Comparison of ENCODE assay signal across 18 mouse cellular contexts in the genomic region with DNA sequence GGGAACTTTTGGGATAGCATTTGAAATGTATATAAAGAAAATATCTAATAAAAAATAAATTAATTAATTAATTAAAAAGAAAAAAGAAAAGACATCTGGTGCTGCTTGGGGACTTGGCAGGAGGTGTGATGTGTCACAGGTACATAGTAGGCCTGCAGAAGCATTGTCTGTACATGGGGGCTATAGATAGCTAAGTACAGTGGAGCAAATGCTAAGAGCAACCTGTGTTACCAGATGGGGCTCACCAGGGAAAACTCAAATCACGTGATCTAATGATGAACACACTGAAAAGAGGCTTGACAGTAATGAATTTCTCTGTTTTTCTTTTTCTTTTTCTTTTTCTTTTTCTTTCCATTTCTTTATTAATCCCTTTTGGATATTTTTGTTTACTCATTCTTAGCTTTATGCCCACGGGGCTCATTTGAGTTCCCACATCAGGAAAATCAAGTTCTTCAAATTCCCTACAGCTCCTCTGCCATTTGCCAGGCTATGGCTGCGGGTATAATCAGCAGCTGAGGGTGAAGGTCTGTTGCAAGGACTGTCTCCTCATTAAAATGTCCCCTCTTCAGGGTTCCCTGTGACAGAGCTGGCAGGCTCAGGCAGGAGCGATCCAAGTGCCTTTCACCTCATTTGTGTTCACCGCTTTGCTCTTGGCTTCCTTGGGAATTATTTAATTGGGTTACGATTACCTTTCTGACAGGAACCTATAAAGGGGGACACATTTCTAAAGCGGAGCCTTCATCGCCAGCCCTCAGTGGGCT.
DNase-seq lines count a peak whose midpoint lies in the region; ATAC-seq and TF ChIP-seq lines count a peak whose summit lies in the region.
"Had no signal": no experiment of that assay in that cellular context is flagged by ENCODE, and none has a peak within 500 bp of the region (broad histone marks: within the 10 kb centered on the region; RNA-seq: fewer than 3 reads in every experiment).

No protein-coding gene starts in this region.

- no peaks in the 10 kb centered on the region for H3K9me3 ChIP-seq in hindbrain, embryonic 16.5 days (ENCODE audit: control insufficient read depth, low read length)
- no peaks in the 10 kb centered on the region for H3K9me3 ChIP-seq in hindbrain, embryonic 14.5 days (ENCODE audit: control insufficient read depth, low read length)
- H3K9me3 ChIP-seq in forebrain, embryonic 16.5 days (ENCODE audit: control insufficient read depth, low read length): no peaks in the 10 kb centered on the region
- H3K9me3 ChIP-seq: stomach, embryonic 15.5 days had no signal

- H3K27me3 ChIP-seq in hindbrain, embryonic 16.5 days (replicated peaks; ENCODE audit: control insufficient read depth, insufficient read depth, low read length): no peaks in the 10 kb centered on the region
- no peaks in the 10 kb centered on the region for H3K27me3 ChIP-seq in hindbrain, embryonic 14.5 days (ENCODE audit: control insufficient read depth, insufficient read depth, low read length)
- H3K27me3 ChIP-seq in forebrain, embryonic 16.5 days (replicated peaks; ENCODE audit: control insufficient read depth, insufficient read depth, low read length): no peaks in the 10 kb centered on the region
- H3K27me3 ChIP-seq: stomach, embryonic 15.5 days had no signal

- H3K4me1 ChIP-seq in hindbrain, embryonic 16.5 days (ENCODE audit: control insufficient read depth, insufficient read depth, low read depth, low read length): no peaks in the 10 kb centered on the region
- H3K4me1 ChIP-seq in hindbrain, embryonic 14.5 days (replicated peaks; ENCODE audit: control insufficient read depth, insufficient read depth, low read length): peaks cover 6% of the 10 kb centered on the region
- H3K4me1 ChIP-seq in forebrain, embryonic 16.5 days (replicated peaks; ENCODE audit: control insufficient read depth, insufficient read depth, low read length): peaks cover 5% of the 10 kb centered on the region
- H3K4me1 ChIP-seq: stomach, embryonic 15.5 days had no signal

- peak; percentile 43 to 52 for DNase-seq in cerebellum, postnatal 10 days
- DNase-seq in cerebellum, adult 18-20 months: no peak
- DNase-seq in hindbrain, embryonic 14.5 days (ENCODE audit: low spot score): no peak
- peak; percentile 85 for DNase-seq in brain, embryonic 14.5 days (ENCODE audit: low read depth)
- no peak for DNase-seq in frontal cortex, postnatal 25 days (ENCODE audit: low spot score in 2 of 2)
- DNase-seq: B cell, adult 2 months; cerebellum, adult 11-12 months; gastrocnemius, postnatal 36 days; layer of hippocampus, postnatal 36 days; left cerebral cortex, postnatal 4 days; lung, adult 18-20 months; thymus, adult 2 months had no signal

- ATAC-seq in hindbrain, embryonic 16.5 days: peak; percentile 69
- ATAC-seq in hindbrain, embryonic 14.5 days (ENCODE audit: low FRiP score): no peak
- peak; percentile 92 for ATAC-seq in forebrain, embryonic 16.5 days
- ATAC-seq: inflammation-experienced regulatory T-cells, adult 6 months had no signal

- no peak overlapping the region for H3K4me2 ChIP-seq in hindbrain, embryonic 16.5 days (ENCODE audit: low read length)
- H3K4me2 ChIP-seq in hindbrain, embryonic 14.5 days (replicated peaks): no peak overlapping the region
- H3K4me2 ChIP-seq in forebrain, embryonic 16.5 days (ENCODE audit: low read length): no peak overlapping the region
- H3K4me2 ChIP-seq: heart, embryonic 11.5 days; stomach, embryonic 15.5 days had no signal

- TF ChIP-seq CTCF in brain, embryonic 14.5 days (IDR thresholded peaks at IDR 0.05; ENCODE audit: borderline replicate concordance, extremely low read depth, insufficient read depth, insufficient read length): no peak

- no peak overlapping the region for H3K4me3 ChIP-seq in hindbrain, embryonic 16.5 days (ENCODE audit: low read length)
- no peak overlapping the region for H3K4me3 ChIP-seq in hindbrain, embryonic 14.5 days (replicated peaks; ENCODE audit: low read length)
- no peak overlapping the region for H3K4me3 ChIP-seq in forebrain, embryonic 16.5 days (replicated peaks; ENCODE audit: low read length)
- H3K4me3 ChIP-seq: erythroblast, embryonic 14.5 days; stomach, embryonic 15.5 days had no signal

- H3K9ac ChIP-seq in hindbrain, embryonic 16.5 days (ENCODE audit: low read depth, low read length): no peak overlapping the region
- no peak overlapping the region for H3K9ac ChIP-seq in hindbrain, embryonic 14.5 days
- no peak overlapping the region for H3K9ac ChIP-seq in forebrain, embryonic 16.5 days (replicated peaks; ENCODE audit: low read depth, low read length)
- H3K9ac ChIP-seq: stomach, embryonic 15.5 days had no signal

- WGBS in hindbrain, embryonic 16.5 days: 57% methylated on average over 8 of the region's 8 CpGs
- WGBS in hindbrain, embryonic 14.5 days: 65% methylated on average over 8 of the region's 8 CpGs
- 38% methylated on average over 8 of the region's 8 CpGs for WGBS in forebrain, embryonic 16.5 days

- H3K27ac ChIP-seq in hindbrain, embryonic 16.5 days (ENCODE audit: low read depth, low read length): no peak overlapping the region
- no peak overlapping the region for H3K27ac ChIP-seq in hindbrain, embryonic 14.5 days
- peak overlapping the region; percentile 13; the same call in 1 of the 2 replicates for H3K27ac ChIP-seq in forebrain, embryonic 16.5 days (ENCODE audit: low read length)
- H3K27ac ChIP-seq: stomach, embryonic 15.5 days had no signal

- no peaks in the 10 kb centered on the region for H3K36me3 ChIP-seq in hindbrain, embryonic 16.5 days (ENCODE audit: control insufficient read depth, insufficient read depth, low read length)
- H3K36me3 ChIP-seq in hindbrain, embryonic 14.5 days (replicated peaks; ENCODE audit: control insufficient read depth, insufficient read depth): no peaks in the 10 kb centered on the region
- H3K36me3 ChIP-seq in forebrain, embryonic 16.5 days (ENCODE audit: control insufficient read depth, insufficient read depth): no peaks in the 10 kb centered on the region
- H3K36me3 ChIP-seq: stomach, embryonic 15.5 days had no signal

- TF ChIP-seq POLR2A in brain, embryonic 14.5 days (IDR thresholded peaks at IDR 0.05; ENCODE audit: borderline replicate concordance, extremely low read depth, insufficient read depth, insufficient read length, poor library complexity, severe bottlenecking): no peak

Comparison
In these comparisons a context has a peak if more than half of its experiments do, and no peak if none do; other contexts are left out.
1. DNase-seq: peak in cerebellum, postnatal 10 days (2 of 2) and brain, embryonic 14.5 days (single experiment); none in cerebellum, adult 18-20 months (0 of 2), hindbrain, embryonic 14.5 days (single experiment) and frontal cortex, postnatal 25 days (0 of 2).